Mouse (Mus musculus) CH12.LX (cell line): ENCODE results near the gene Ttc7. TPM values are rescaled to one million over a fixed set of nuclear protein-coding genes. Genes with fewer than 3 reads are reported as not detected.

ENCODE experiments used
- DNase-seq: peaks from one replicate; pipeline ENCODE4 v3.0.0-alpha.2; 2013; ENCODE audit errors: extremely low read depth
- H3K27ac ChIP-seq: 2 replicates; pipeline ENCODE4 v1.5.1; 2012; ENCODE audit warnings: low read depth, mild to moderate bottlenecking, control low read depth, moderate library complexity; ENCODE audit not compliant: insufficient read depth
- H3K27me3 ChIP-seq: replicated peaks from 2 replicates; pipeline ENCODE3; 2012; ENCODE audit warnings: inconsistent platforms
- H3K36me3 ChIP-seq, 2 experiments: replicated peaks in 1 of 2; 2 replicates each; pipeline versions ENCODE3 to v1.6.1; 2012; ENCODE audit warnings: inconsistent platforms in 1 of 2, low read length in 1 of 2, mild to moderate bottlenecking in 1 of 2, mixed read lengths in 1 of 2, moderate library complexity in 1 of 2; ENCODE audit not compliant: control insufficient read depth in 1 of 2, insufficient read depth in 1 of 2
- H3K4me1 ChIP-seq, 2 experiments: 2 replicates each; pipeline ENCODE4 v1.6.1; 2012; ENCODE audit warnings: inconsistent platforms in 1 of 2, moderate library complexity in 1 of 2; ENCODE audit not compliant: insufficient read depth in 2 of 2, control insufficient read depth in 1 of 2
- H3K4me2 ChIP-seq: 2 replicates; pipeline ENCODE4 v1.6.1; 2012; ENCODE audit warnings: low read depth, mild to moderate bottlenecking, control low read depth; ENCODE audit not compliant: poor library complexity, insufficient read depth, severe bottlenecking
- H3K4me3 ChIP-seq, 3 experiments: fragments of 150-350 bp in 1 of 3; sonication (generic) in 1 of 3; replicated peaks in 1 of 3; 2 replicates each; pipeline versions ENCODE3 to v1.5.1; 2011 to 2012; ENCODE audit warnings: low read depth in 2 of 3, low read length in 2 of 3, mild to moderate bottlenecking in 2 of 3, moderate library complexity in 2 of 3, control low read depth in 1 of 3, improper control_type of control experiment in 1 of 3, inconsistent platforms in 1 of 3, mixed read lengths in 1 of 3; ENCODE audit not compliant: poor library complexity in 1 of 3
- H3K79me2 ChIP-seq: replicated peaks from 2 replicates; pipeline ENCODE4 v1.6.1; 2012; ENCODE audit warnings: mild to moderate bottlenecking, moderate library complexity; ENCODE audit not compliant: control insufficient read depth, poor library complexity, insufficient read depth, severe bottlenecking; ENCODE audit errors: extremely low read depth
- H3K9ac ChIP-seq: 2 replicates; pipeline ENCODE4 v1.6.1; 2012; ENCODE audit warnings: low read depth, mild to moderate bottlenecking, control low read depth, moderate library complexity; ENCODE audit not compliant: insufficient read depth
- H3K9me3 ChIP-seq: replicated peaks from 2 replicates; pipeline ENCODE3; 2012; ENCODE audit warnings: low read length, inconsistent platforms, mixed read lengths
- BHLHE40 ChIP-seq: IDR thresholded peaks from 2 replicates; pipeline ENCODE4 v1.6.1; 2011; ENCODE audit warnings: mild to moderate bottlenecking, low read depth, low read length, improper control_type of control experiment
- CHD1 ChIP-seq: IDR thresholded peaks from 2 replicates; pipeline ENCODE4 v1.6.1; 2012; ENCODE audit warnings: low read depth, low read length, improper control_type of control experiment, inconsistent platforms
- CTCF ChIP-seq, 2 experiments: IDR thresholded peaks in 1 of 2; conservative IDR thresholded peaks in 1 of 2; 2 replicates each; pipeline ENCODE4 v1.5.1; 2011 to 2012; ENCODE audit warnings: low read depth in 2 of 2, low read length in 2 of 2, improper control_type of control experiment in 1 of 2, inconsistent platforms in 1 of 2, mild to moderate bottlenecking in 1 of 2, moderate library complexity in 1 of 2
- E2F4 ChIP-seq: IDR thresholded peaks from 2 replicates; pipeline ENCODE4 v1.6.1; 2011; ENCODE audit warnings: low read depth, low read length, improper control_type of control experiment; ENCODE audit not compliant: insufficient replicate concordance
- EP300 ChIP-seq: IDR thresholded peaks from 2 replicates; pipeline ENCODE4 v1.6.1; 2011; ENCODE audit warnings: low read length, improper control_type of control experiment
- IRF4 ChIP-seq: IDR thresholded peaks from 2 replicates; pipeline ENCODE4 v1.6.1; 2014; ENCODE audit warnings: low read depth, mild to moderate bottlenecking, inconsistent platforms, low read length, improper control_type of control experiment
- JUN ChIP-seq: IDR thresholded peaks from 2 replicates; pipeline ENCODE4 v1.6.1; 2011; ENCODE audit warnings: low read depth, mild to moderate bottlenecking, low read length, improper control_type of control experiment, moderate library complexity; ENCODE audit not compliant: insufficient read depth
- JUND ChIP-seq: conservative IDR thresholded peaks from 2 replicates; pipeline ENCODE4 v1.6.1; 2011; ENCODE audit warnings: low read depth, low read length, improper control_type of control experiment
- MAFK ChIP-seq: IDR thresholded peaks from 2 replicates; pipeline ENCODE4 v1.6.1; 2011; ENCODE audit warnings: low read length, improper control_type of control experiment; ENCODE audit not compliant: insufficient replicate concordance
- MAX ChIP-seq: IDR thresholded peaks from 2 replicates; pipeline ENCODE4 v1.6.1; 2011; ENCODE audit warnings: low read length, improper control_type of control experiment
- MEF2A ChIP-seq: IDR thresholded peaks from 2 replicates; pipeline ENCODE4 v1.6.1; 2014; ENCODE audit warnings: low read depth, mild to moderate bottlenecking, inconsistent platforms, low read length, improper control_type of control experiment, borderline replicate concordance
- POLR2AphosphoS2 ChIP-seq: IDR thresholded peaks from 2 replicates; pipeline ENCODE4 v1.6.1; 2011; ENCODE audit warnings: low read depth, low read length, improper control_type of control experiment
- RAD21 ChIP-seq: IDR thresholded peaks from 2 replicates; pipeline ENCODE4 v1.6.1; 2011; ENCODE audit warnings: low read depth, mild to moderate bottlenecking, low read length, improper control_type of control experiment, moderate library complexity
- RCOR1 ChIP-seq: conservative IDR thresholded peaks from 2 replicates; pipeline ENCODE4 v1.6.1; 2012; ENCODE audit warnings: low read depth, mild to moderate bottlenecking, inconsistent platforms, low read length, improper control_type of control experiment
- SIN3A ChIP-seq: IDR thresholded peaks from 2 replicates; pipeline ENCODE4 v1.6.1; 2012; ENCODE audit warnings: low read length, improper control_type of control experiment, inconsistent platforms
- SMC3 ChIP-seq: IDR thresholded peaks from 2 replicates; pipeline ENCODE4 v1.6.1; 2011; ENCODE audit warnings: low read depth, low read length, improper control_type of control experiment
- TBP ChIP-seq: conservative IDR thresholded peaks from 2 replicates; pipeline ENCODE4 v1.6.1; 2011; ENCODE audit warnings: low read depth, low read length, improper control_type of control experiment
- UBTF ChIP-seq: IDR thresholded peaks from 2 replicates; pipeline ENCODE4 v1.6.1; 2012; ENCODE audit warnings: low read depth, mild to moderate bottlenecking, inconsistent platforms, low read length, improper control_type of control experiment, moderate library complexity
- USF1 ChIP-seq: IDR thresholded peaks from 2 replicates; pipeline ENCODE4 v1.6.1; 2014; ENCODE audit warnings: low read depth, mild to moderate bottlenecking, inconsistent platforms, low read length, improper control_type of control experiment
- USF2 ChIP-seq: conservative IDR thresholded peaks from 2 replicates; pipeline ENCODE4 v1.6.1; 2011; ENCODE audit warnings: low read depth, low read length, improper control_type of control experiment
- ZC3H11A ChIP-seq: IDR thresholded peaks from 2 replicates; pipeline ENCODE4 v1.6.1; 2012; ENCODE audit warnings: low read depth, mild to moderate bottlenecking, inconsistent platforms, low read length, improper control_type of control experiment
- ZKSCAN1 ChIP-seq: IDR thresholded peaks from 2 replicates; pipeline ENCODE4 v1.6.1; 2012; ENCODE audit warnings: low read depth, inconsistent platforms, low read length, improper control_type of control experiment, borderline replicate concordance
- ZMIZ1 ChIP-seq: IDR thresholded peaks from 2 replicates; pipeline ENCODE4 v1.6.1; 2012; ENCODE audit warnings: low read depth, mild to moderate bottlenecking, inconsistent platforms, low read length, improper control_type of control experiment
- dilution Hi-C: fragments of 300-500 bp; cut with MboI; formaldehyde crosslinking; loops from 2 replicates; pipeline ENCODE4 v1.14.3; 2020; ENCODE audit warnings: low sequenced_read_pairs; ENCODE audit not compliant: extremely low pct_unique_long_range_greater_than_20kb, extremely low pct_ligation_motif_present
- in situ Hi-C: fragments of 300-500 bp; cut with MboI; formaldehyde crosslinking; loops from 3 replicates; pipeline ENCODE4 v1.14.3; 2019; ENCODE audit warnings: low sequenced_read_pairs, low pct_ligation_motif_present, low pct_unique_long_range_greater_than_20kb, mixed read lengths
- polyA plus RNA-seq: library from polyadenylated mRNA; unstranded; fragments of >175 nt; gene quantifications from 2 replicates; pipeline ENCODE4 v1.2.1, GENCODE M21; 2012; ENCODE audit warnings: low read depth; ENCODE audit not compliant: insufficient read length
- total RNA-seq, 2 experiments: library from RNA; depleted of rRNA; stranded (reverse); fragments of 300-350 nt in 1 of 2; fragments of >200 nt in 1 of 2; gene quantifications; 2 replicates each; pipeline ENCODE4 v1.2.3; 2012 to 2014

Ttc7 gene
- total and polyA plus RNA-seq, 3 experiments = 6.2 to 16.4 (median 12.8) TPM

DNA sequence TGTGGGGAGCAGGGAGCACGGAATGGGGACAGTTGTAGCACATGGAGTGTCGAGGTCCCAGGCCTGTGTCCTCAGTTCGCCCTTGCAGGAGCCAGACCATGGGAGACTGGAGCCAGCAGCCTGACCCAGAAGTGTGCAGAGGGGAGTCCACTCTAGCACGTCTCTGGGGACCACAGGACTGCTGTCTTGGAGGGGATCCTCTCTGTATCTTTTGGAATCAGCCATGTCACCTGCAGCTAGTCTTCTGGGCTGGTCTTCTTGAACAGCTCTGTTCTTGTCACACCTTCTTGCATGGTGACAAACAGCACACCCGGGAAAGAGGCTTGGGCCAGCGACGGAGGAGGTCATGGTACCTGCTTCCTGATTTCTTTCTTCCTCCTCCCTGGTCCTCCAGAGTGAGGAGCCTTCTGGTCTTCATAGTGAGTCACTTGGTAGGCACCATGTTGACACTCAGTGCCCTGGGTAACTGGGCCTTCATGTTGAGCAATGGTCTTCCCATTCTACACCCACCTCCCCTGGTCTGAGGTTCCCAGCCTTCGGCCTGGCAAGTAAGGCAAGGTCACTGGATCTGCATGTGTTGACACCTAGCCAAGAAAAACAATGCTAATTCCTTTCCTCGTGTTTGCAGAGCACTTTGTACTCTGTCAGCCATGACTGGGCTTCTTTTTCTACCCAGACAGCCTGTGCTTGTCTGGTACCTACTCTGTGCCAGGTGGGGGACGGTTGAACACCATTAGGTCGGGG lies 21.6 kb downstream of the Ttc7 start:
- dilution Hi-C loops = no loop called here
- Histone ChIP-seq H3K79me2 (no peaks in the 10 kb centered on the region), H3K36me3 (peaks cover 0 to 52% of the 10 kb centered on the region in 2 experiments), H3K9me3 (no peaks in the 10 kb centered on the region), H3K4me2 (no peak overlapping the region), H3K27ac (no peak overlapping the region), H3K4me1 (peaks cover under 1 to 31% of the 10 kb centered on the region in 2 experiments), H3K4me3 (no peak overlapping the region), H3K9ac (no peak overlapping the region), H3K27me3 (no peaks in the 10 kb centered on the region)
- TF ChIP-seq MAX = no peak
- no peak for TF ChIP-seq JUN
- TF ChIP-seq E2F4 = no peak
- no peak for TF ChIP-seq IRF4
- no peak for TF ChIP-seq CHD1
- TF ChIP-seq ZC3H11A = no peak
- DNase-seq = no peak
- in situ Hi-C loops = no loop called here

DNA sequence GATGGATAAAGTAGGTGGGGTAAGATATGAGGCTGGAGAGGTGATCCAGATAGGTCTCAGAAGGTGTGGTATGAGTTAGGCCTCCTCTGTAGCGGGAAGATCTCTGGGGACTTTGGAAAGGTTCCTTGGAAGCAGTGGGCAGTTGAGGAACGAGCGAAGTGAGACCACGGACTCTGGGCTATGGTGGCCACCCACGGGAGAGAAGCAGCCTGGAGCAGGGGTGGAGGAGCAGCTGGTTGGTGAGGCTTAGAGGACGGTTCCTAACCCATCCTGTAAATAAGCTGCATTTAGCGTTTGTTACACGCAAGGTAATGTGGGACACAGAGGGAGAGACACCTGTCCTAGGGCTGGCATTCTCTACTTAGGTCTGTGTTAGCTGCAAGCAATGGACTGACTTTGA lies 22.4 kb downstream of the Ttc7 start:
- in situ Hi-C loops = no loop called here
- Histone ChIP-seq H3K27me3 (no peaks in the 10 kb centered on the region), H3K79me2 (no peaks in the 10 kb centered on the region), H3K27ac (no peak overlapping the region), H3K36me3 (peaks cover 0 to 57% of the 10 kb centered on the region in 2 experiments), H3K4me1 (peaks cover 0 to 23% of the 10 kb centered on the region in 2 experiments; a peak in 2 of 4 replicates), H3K9me3 (no peaks in the 10 kb centered on the region), H3K9ac (no peak overlapping the region), H3K4me3 (no peak overlapping the region), H3K4me2 (no peak overlapping the region)
- dilution Hi-C loops = no loop called here
- TF ChIP-seq MEF2A (no peak), TBP (no peak), EP300 (no peak), CTCF (conservative IDR thresholded peaks at IDR 0.05 in 1 of 2, IDR thresholded peaks at IDR 0.05 in 1 of 2; ENCODE audit: low read depth in 2 of 2, low read length in 2 of 2) (no peak), IRF4 (no peak), E2F4 (no peak), MAX (no peak), ZMIZ1 (no peak), SMC3 (no peak), POLR2AphosphoS2 (no peak), JUND (no peak), BHLHE40 (no peak), UBTF (no peak), USF2 (no peak), SIN3A (no peak), MAFK (no peak), ZKSCAN1 (no peak), USF1 (no peak), RAD21 (no peak), RCOR1 (no peak)
- DNase-seq = no peak
